Mouse (Mus musculus) R1 (cell line): Measurements from ENCODE around the gene Tchhl1.

Experiments
- DNase-seq: peaks from one replicate; pipeline ENCODE4 v3.0.0-alpha.2; 2018; ENCODE audit warnings: low read depth, low spot score

Gene Tchhl1

GRCm38 (mm10) chr3:93504536-93505189, 36.1 kb downstream of the Tchhl1 start:
- no peak for DNase-seq

GRCm38 (mm10) chr3:93505960-93506863, 37.7 kb downstream of the Tchhl1 start:
- DNase-seq: peak; percentile 74

- DNase-seq: no peak
These were observed 38.3 kb downstream of the Tchhl1 start for GRCm38 (mm10) chr3:93506881-93507325.

- DNase-seq: no peak
These were observed 40.7 kb downstream of the Tchhl1 start for GRCm38 (mm10) chr3:93509301-93509700.

- DNase-seq: no peak
These were observed 42.5 kb downstream of the Tchhl1 start for GRCm38 (mm10) chr3:93511036-93511435.

- DNase-seq: no peak
These were observed 43.2 kb downstream of the Tchhl1 start for GRCm38 (mm10) chr3:93511801-93512200.

GRCm38 (mm10) chr3:93512386-93513101, 44.0 kb downstream of the Tchhl1 start:
- no peak for DNase-seq

- DNase-seq: no peak
These were observed 46.1 kb downstream of the Tchhl1 start for GRCm38 (mm10) chr3:93514628-93515027.

- no peak for DNase-seq
These were observed 48.8 kb downstream of the Tchhl1 start for GRCm38 (mm10) chr3:93517343-93517742.

- no peak for DNase-seq
These were observed 51.3 kb downstream of the Tchhl1 start for GRCm38 (mm10) chr3:93519856-93520329.

- peak; percentile 81 for DNase-seq
These were observed 52.0 kb downstream of the Tchhl1 start, which contains the start of gene S100a11 for GRCm38 (mm10) chr3:93520330-93521193. TSS of gene S100a11 (plus strand) at chr3:93520488.
